Mouse (Mus musculus): ENCODE measurements around the gene B230118H07Rik. TPM values are rescaled to one million over a fixed set of nuclear protein-coding genes. Genes with fewer than 3 reads are reported as not detected.

B230118H07Rik gene
- total RNA-seq, 2 experiments from 2014 or later = 44.8 to 48.7 TPM

- DNase-seq = no peak
These were observed 10.1 kb downstream of the B230118H07Rik start for GRCm38 (mm10) chr2:101638979-101639839.

GRCm38 (mm10) chr2:101628297-101629236 is 20.8 kb downstream of the B230118H07Rik start:
- peak; percentile 82 for DNase-seq

- DNase-seq = no peak
These were observed 22.1 kb downstream of the B230118H07Rik start for GRCm38 (mm10) chr2:101627227-101627626.

DNA sequence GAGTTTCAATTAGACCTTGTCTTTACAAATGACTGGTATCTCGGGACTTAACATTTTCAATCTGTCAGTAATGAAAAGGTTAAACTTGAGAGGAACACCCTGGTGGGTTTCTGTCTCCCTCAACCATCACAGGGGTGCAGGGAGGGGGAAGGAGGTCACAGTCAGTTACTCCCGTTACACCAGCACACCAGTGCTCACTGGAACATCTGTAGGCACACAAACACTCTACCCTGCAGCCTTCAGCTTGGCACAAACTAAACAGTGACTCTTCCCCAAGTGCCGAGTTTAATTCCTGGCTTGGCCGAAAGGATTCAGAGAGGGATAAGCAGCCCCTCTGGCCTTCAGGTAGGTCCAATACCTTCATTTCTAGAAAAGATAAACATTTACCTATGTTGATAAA is 24.8 kb downstream of the B230118H07Rik start, which contains the start of gene Rag2:
TSS of gene Rag2 (plus strand) at position 193 of the 400 bp plus-strand sequence.
- no peak for DNase-seq

- DNase-seq = no peak
These were observed 25.3 kb downstream of the B230118H07Rik start for GRCm38 (mm10) chr2:101624011-101624410.

- DNase-seq = no peak
These were observed 26.3 kb downstream of the B230118H07Rik start for GRCm38 (mm10) chr2:101623042-101623441.

DNA sequence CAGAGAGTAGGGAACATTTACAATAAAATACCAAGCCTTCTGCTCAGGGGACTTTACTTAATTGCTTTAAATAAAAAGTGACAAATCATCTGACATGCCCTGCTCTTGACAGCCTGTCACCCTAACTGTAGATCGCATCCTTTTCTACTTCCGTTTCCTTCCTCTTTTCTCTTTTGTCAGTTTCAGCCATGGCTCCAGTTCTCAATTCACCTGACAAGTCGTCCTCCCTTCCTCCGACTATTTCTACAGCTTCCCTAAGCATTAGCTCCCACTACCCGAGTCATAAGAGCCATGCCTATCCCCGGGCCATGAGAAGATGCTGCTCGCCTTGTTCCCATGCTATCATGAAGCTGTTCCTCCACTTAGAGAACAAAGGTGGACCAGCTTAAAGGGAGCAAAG is 27.7 kb downstream of the B230118H07Rik start:
- no peak for DNase-seq

GRCm38 (mm10) chr2:101620899-101621298 is 28.4 kb downstream of the B230118H07Rik start:
- DNase-seq = no peak

- DNase-seq = no peak
These were observed 31.0 kb downstream of the B230118H07Rik start for GRCm38 (mm10) chr2:101618373-101618772.

DNA sequence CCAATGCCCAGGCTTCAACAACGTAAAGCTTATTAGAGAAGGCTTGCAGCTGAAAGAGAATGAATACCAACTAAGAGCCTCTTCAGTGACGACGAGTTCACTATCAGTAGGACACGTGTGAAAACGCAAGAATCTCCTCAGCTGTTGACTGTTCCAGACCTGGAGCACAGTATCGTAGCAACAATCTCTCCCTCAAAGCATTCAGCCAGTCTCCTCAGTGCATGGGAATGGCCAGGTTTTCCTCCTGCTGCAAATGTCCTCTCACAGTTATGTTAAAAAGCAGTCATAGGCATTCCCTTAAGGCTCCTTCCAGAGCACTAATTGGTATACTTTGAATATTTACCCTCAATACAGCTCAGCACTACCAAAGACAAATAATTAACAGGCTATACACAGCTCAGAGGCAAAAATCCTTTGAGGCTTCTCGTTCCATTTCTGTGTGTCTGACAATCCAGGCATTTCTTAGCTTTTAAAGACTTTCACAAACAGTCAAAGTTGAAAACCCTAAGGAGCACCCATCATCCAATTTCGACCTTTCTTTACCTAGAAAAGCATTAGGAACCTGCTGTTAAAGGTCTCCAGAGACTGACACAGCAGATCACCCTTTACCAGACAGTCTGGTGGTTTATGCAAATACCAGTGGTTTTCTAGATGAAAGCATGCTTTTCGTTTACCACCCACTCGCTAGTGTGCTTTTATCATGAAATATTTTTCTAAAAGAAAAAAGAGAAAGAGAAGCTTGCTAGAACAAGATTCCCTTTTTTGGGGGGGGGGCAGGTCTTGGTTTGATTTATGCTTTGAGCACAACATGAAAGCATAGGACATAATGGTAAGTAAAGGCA is 33.6 kb downstream of the B230118H07Rik start:
- DNase-seq = no peak

GRCm38 (mm10) chr2:101610861-101611260 is 38.5 kb downstream of the B230118H07Rik start:
- no peak for DNase-seq

GRCm38 (mm10) chr2:101608232-101608894 is 41.0 kb downstream of the B230118H07Rik start:
- DNase-seq = no peak

GRCm38 (mm10) chr2:101603099-101603498 is 46.2 kb downstream of the B230118H07Rik start:
- no peak for DNase-seq

DNA sequence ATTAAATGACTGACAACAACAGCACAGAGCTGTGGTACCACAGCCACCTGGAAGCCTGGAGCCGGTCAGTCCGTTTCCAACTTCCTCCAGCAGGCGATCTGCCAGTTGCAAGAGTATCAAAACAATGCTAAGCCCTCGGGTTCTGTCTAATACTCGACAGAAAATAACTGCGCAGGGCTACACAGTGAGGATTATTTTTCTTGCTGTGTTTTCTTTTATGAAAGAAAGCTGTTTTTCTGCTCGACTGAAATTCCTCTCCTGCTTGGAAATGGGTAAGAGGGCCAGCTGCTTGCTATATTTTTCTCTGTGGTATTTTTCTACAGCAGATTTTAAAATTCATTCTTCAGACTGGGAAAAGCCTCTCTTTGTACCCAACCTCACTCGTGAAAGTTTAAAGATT is 48.6 kb downstream of the B230118H07Rik start:
- DNase-seq = peak; percentile 42

- DNase-seq = no peak
These were observed 50.8 kb downstream of the B230118H07Rik start for GRCm38 (mm10) chr2:101598190-101599181.

GRCm38 (mm10) chr2:101597186-101597585 is 52.1 kb downstream of the B230118H07Rik start:
- DNase-seq = no peak

GRCm38 (mm10) chr2:101594681-101595080 is 54.7 kb downstream of the B230118H07Rik start:
- DNase-seq = no peak

GRCm38 (mm10) chr2:101592886-101593285 is 56.4 kb downstream of the B230118H07Rik start:
- DNase-seq = no peak

DNA sequence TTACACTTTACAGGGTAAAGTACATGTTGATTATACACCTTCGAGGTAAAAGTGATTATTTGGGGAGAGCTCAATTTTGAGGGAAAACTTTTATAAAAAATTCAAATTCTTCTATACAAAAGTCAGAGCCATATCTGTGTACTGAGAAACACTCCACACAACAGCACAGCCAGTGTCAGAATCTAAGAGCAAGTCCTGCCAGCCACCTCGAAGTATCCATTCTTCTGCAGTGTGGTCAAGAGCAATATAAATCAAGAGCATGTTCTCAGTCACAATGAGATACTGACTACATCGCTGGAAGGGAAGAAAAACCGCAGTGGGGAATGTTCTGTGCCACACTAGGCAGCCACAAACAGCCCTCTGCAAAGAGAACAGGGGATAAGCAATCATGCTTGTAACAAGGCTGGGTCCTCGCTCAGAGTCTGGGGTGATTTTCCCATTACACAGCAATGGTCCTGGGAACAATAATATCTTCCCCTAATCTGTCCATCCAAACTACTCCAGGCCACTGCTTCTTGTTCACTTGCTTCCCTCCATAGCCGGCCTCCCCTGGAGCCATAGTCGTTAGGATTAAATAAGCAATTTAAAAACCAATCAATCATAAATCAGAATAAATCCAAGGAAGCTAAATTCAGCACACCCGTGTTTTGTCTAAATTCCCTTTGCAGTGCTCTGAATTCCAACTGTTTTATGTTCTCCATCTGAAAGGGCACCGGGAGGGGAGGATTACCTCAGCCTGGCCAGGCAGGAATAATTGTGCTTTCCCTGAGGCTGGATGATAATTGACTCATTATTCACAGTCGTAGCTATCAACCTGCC is 57.1 kb downstream of the B230118H07Rik start:
- no peak for DNase-seq

All from heart, postnatal 4 days (tissue).